Mouse (Mus musculus): Measurements from ENCODE around the gene BC117090. TPM values are rescaled to one million over a fixed set of nuclear protein-coding genes. Genes with fewer than 3 reads are reported as not detected.

The BC117090 gene
- not detected in 2 replicates for polyA plus RNA-seq (2015; fragmentation: Nextera tagmentation; extraction: Ambion mirVana)

GRCm38 (mm10) chr16:36334232-36334631 is at the start of gene BC117090:
Gene BC117090, minus strand, starts transcription at chr16:36334332.

DNA sequence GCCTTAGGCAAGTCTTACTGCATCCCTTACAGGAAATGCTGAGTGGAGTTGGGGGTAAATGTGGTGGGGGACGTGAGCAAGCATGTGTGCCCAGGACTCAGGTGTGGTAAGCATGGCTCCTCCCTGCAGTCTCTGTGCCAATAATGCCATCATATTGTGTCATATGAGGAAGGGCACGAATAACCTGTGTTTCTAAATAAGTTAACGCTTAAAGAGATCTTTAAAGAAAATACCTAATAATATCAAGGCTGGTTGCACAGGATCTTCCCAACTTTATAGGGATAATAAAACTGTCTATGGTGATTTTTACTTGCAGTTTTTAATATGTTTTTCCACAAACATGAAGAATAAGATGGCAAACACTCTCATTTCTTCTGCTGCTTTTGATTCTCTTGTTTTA is 33.5 kb upstream of the BC117090 start, which contains the start of gene BC100530:
Gene BC100530, minus strand, starts transcription at position 101 of the 400 bp plus-strand sequence.

GRCm38 (mm10) chr16:36276796-36277195 is 57.3 kb downstream of the BC117090 start, which contains the start of gene Stfa1:
Gene Stfa1, plus strand, starts transcription at chr16:36276951.

Other genes starting within 250 kb of the BC117090 start
- 1.3 TPM in 1 of 2 replicates, not detected in the other for gene Csta1, start 203.1 kb downstream of the BC117090 start, polyA plus RNA-seq (2015; fragmentation: Nextera tagmentation; extraction: Ambion mirVana)
- gene Stfa2l1, start 177.5 kb downstream of the BC117090 start, polyA plus RNA-seq (2015; fragmentation: Nextera tagmentation; extraction: Ambion mirVana), result 15.1 and 21.6 TPM in 2 replicates
- 40.0 and 104 TPM in 2 replicates for gene Gm5483, start 150.1 kb downstream of the BC117090 start, polyA plus RNA-seq (2015; fragmentation: Nextera tagmentation; extraction: Ambion mirVana)
- 2.9 and 6.2 TPM in 2 replicates for gene Gm5416, start 123.9 kb downstream of the BC117090 start, polyA plus RNA-seq (2015; fragmentation: Nextera tagmentation; extraction: Ambion mirVana)
- 24.4 and 62.6 TPM in 2 replicates for gene 2010005H15Rik, start 112.9 kb downstream of the BC117090 start, polyA plus RNA-seq (2015; fragmentation: Nextera tagmentation; extraction: Ambion mirVana)
- gene Stfa1, start 57.4 kb downstream of the BC117090 start, polyA plus RNA-seq (2015; fragmentation: Nextera tagmentation; extraction: Ambion mirVana), result 92.8 and 206 TPM in 2 replicates
- 67.3 and 152 TPM in 2 replicates for gene BC100530, start 33.4 kb upstream of the BC117090 start, polyA plus RNA-seq (2015; fragmentation: Nextera tagmentation; extraction: Ambion mirVana)
- gene Stfa2, start 74.1 kb upstream of the BC117090 start, polyA plus RNA-seq (2015; fragmentation: Nextera tagmentation; extraction: Ambion mirVana), result 9.9 and 21.7 TPM in 2 replicates
- gene Stfa3, start 121.1 kb upstream of the BC117090 start, polyA plus RNA-seq (2015; fragmentation: Nextera tagmentation; extraction: Ambion mirVana), result 11.8 and 36.4 TPM in 2 replicates
- not detected in 2 replicates for gene Casr, start 227.8 kb upstream of the BC117090 start, polyA plus RNA-seq (2015; fragmentation: Nextera tagmentation; extraction: Ambion mirVana)